Mouse (Mus musculus) CD8-positive naive resting alpha-beta T cell, adult 2 months (primary cell): Measurements from ENCODE around the gene Mfap4.

Source experiments
- DNase-seq, 2 experiments: peaks; one replicate each; pipeline ENCODE4 v3.0.0; 2022; ENCODE audit warnings: low read depth in 2 of 2, low spot score in 2 of 2

Mfap4 gene

DNA sequence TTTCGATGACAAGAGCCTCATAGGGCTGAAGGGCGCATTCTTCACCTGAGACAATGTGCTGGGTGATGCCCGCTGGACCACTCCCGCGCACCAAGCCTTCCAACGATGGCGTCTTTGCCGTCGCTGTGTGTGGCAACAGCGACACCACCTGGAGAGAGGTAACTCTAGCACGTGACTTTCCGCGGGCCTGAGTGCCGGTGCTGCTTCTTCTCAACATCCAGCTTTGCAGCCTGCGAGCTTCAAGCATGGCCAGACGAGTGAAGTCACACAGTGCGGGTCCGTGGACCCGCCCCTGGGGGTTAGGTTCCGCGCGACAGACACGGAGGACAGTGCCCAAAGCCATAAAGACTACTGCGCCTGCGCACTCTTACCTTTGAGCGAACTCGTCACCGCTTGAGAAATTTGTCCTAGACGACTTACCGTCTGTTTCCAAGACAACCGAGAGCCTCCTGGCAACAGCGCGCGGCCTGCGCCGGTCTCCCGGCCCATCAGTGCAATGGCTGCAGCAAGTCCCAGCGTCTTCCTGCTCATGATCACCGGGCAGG is 19.6 kb downstream of the Mfap4 start, which contains the start of gene B9d1:
B9d1 (plus strand) TSS at position 432 of the 545 bp plus-strand sequence.
- peak; percentile 89 to 93 for DNase-seq

- no peak for DNase-seq
Observed at GRCm38 (mm10) chr11:61514953-61515352, 29.7 kb downstream of the Mfap4 start.

GRCm38 (mm10) chr11:61517971-61518370 is 32.7 kb downstream of the Mfap4 start:
- DNase-seq: no peak

DNA sequence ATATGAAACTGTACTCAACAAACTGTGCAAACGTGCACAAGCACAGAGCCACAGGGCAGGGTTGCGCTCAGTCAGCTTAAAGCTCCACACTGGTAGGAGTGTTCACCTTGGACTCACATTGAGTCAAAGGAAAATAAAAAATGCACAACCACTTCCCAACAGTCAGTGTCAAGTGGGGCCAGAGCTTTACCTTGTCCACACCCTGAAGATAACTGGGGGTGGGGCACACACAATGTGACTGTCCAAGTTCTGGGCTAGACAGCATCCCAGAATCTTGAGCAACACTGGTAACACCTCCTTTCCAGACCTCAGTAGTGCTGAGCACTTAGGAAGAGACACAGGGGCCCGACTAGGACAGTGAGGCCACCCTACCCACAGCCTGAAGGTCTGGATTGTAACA is 33.6 kb downstream of the Mfap4 start:
- DNase-seq: no peak

DNA sequence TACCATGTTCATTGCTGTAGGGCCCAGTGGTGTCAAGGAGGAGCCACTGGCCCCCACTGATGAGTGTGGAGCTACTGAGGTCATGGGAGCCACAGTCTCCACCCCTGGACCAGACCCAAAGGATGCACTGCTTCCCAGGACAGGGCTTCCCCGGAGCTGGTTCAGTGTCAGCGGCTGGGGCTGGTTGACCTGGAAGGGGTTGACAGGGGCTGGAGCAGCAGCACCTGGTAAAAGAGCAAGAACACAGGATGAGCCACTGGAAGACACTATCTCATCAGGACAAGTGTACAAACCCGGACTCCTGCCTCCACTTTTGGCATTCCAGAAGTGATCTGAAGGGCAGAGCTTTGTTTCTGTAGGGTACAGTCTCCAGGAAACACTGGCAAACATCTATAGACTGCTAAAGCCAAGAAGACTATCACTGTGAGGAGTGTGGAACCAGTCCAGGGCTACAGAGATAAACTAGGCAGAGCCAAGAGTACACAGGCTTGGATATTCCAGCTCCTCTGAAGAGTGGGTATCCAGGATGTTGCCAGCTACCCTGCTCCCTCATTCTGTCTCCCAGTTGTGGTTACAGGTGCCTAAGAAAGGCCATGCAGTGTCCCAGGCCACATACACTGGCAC is 34.4 kb downstream of the Mfap4 start:
- DNase-seq: no peak

GRCm38 (mm10) chr11:61526872-61527271 is 41.6 kb downstream of the Mfap4 start:
- DNase-seq: no peak

- no peak for DNase-seq
Observed at GRCm38 (mm10) chr11:61529268-61529713, 44.1 kb downstream of the Mfap4 start.

GRCm38 (mm10) chr11:61532820-61533219 is 47.6 kb downstream of the Mfap4 start:
- no peak for DNase-seq

DNA sequence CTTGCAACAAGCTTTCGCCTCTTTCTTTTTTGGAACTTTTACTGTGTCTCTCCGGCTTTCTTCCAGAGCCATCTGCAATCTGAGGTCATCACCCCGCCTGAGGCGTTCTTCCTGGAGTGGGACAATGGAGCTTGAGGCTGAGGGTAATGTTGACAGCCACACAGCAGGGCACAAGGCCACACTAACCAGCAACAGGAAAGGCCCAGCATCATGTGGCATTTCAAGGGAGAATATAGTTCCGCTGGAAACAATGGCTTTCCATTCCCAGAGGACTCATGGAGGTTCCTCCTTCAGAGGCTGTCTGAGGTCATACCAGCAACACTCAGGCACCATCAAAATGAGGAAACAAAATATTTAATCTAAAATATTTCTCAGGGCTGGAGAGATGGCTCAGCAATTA is 48.3 kb downstream of the Mfap4 start:
- DNase-seq: no peak

- no peak for DNase-seq
Observed at GRCm38 (mm10) chr11:61535530-61535929, 50.3 kb downstream of the Mfap4 start.

- DNase-seq: no peak
Observed at GRCm38 (mm10) chr11:61536952-61537351, 51.7 kb downstream of the Mfap4 start.

- no peak for DNase-seq
Observed at GRCm38 (mm10) chr11:61537362-61537761, 52.1 kb downstream of the Mfap4 start.
